Mouse (Mus musculus): ENCODE results near the gene Kdelc1. TPM values are rescaled to one million over a fixed set of nuclear protein-coding genes. Genes with fewer than 3 reads are reported as not detected.

Kdelc1 gene
- polyA plus RNA-seq, 1 experiment from 2014 or later: 9.3 TPM

GRCm38 (mm10) chr1:44148706-44149105, 30.1 kb upstream of the Kdelc1 start:
- WGBS (ENCODE audit: insufficient replicate concordance): 32% methylated on average over 6 of the region's 6 CpGs
- no peaks in the 10 kb centered on the region for H3K27me3 ChIP-seq (ENCODE audit: insufficient read depth, low read length)
- H3K9ac ChIP-seq (replicated peaks): peak overlapping the region; percentile 83
- H3K4me2 ChIP-seq (ENCODE audit: low read depth, low read length): peak overlapping the region; percentile 82
- H3K27ac ChIP-seq (ENCODE audit: low read depth): peak overlapping the region; percentile 92; the same call in 1 of the 2 replicates
- DNase-seq: no peak
- no peaks in the 10 kb centered on the region for H3K9me3 ChIP-seq (ENCODE audit: low read length)
- H3K36me3 ChIP-seq (replicated peaks; ENCODE audit: insufficient read depth, low read length): no peaks in the 10 kb centered on the region
- TF ChIP-seq EP300 (IDR thresholded peaks at IDR 0.05; ENCODE audit: low read depth) (no peak), CTCF (IDR thresholded peaks at IDR 0.05; ENCODE audit: low read depth) (peak; percentile 29)
- H3K4me1 ChIP-seq (ENCODE audit: insufficient read depth): peaks cover 8% of the 10 kb centered on the region
- no peak for ATAC-seq
- H3K4me3 ChIP-seq (ENCODE audit: low read depth, low read length): peak overlapping the region; percentile 88

GRCm38 (mm10) chr1:44147563-44148381, 29.2 kb upstream of the Kdelc1 start, which contains the start of gene Ercc5:
Ercc5 (plus strand) TSS chr1:44147744.
- peak; percentile 97 for ATAC-seq
- TF ChIP-seq CTCF (IDR thresholded peaks at IDR 0.05; ENCODE audit: low read depth): no peak
- no peak for TF ChIP-seq EP300 (IDR thresholded peaks at IDR 0.05; ENCODE audit: low read depth)
- Histone ChIP-seq H3K9me3 (ENCODE audit: low read length) (no peaks in the 10 kb centered on the region), H3K27me3 (ENCODE audit: insufficient read depth, low read length) (no peaks in the 10 kb centered on the region), H3K36me3 (replicated peaks; ENCODE audit: insufficient read depth, low read length) (no peaks in the 10 kb centered on the region), H3K27ac (ENCODE audit: low read depth) (peak within 1 kb of the TSS; percentile 92), H3K4me1 (ENCODE audit: insufficient read depth) (peaks cover 8% of the 10 kb centered on the region), H3K9ac (replicated peaks) (peak within 1 kb of the TSS; percentile 83), H3K4me3 (ENCODE audit: low read depth, low read length) (peak within 1 kb of the TSS; percentile 88), H3K4me2 (ENCODE audit: low read depth, low read length) (peak within 1 kb of the TSS; percentile 82)
- peak; percentile 88 for DNase-seq
- under 1% methylated on average over 66 of the region's 66 CpGs for WGBS (ENCODE audit: insufficient replicate concordance)

- H3K9me3 ChIP-seq (ENCODE audit: low read length): no peaks in the 10 kb centered on the region
- H3K4me3 ChIP-seq (ENCODE audit: low read depth, low read length): no peak overlapping the region
- no peak overlapping the region for H3K9ac ChIP-seq (replicated peaks)
- no peaks in the 10 kb centered on the region; the same call in 1 of the 2 replicates for H3K36me3 ChIP-seq (replicated peaks; ENCODE audit: insufficient read depth, low read length)
- DNase-seq (no peak), ATAC-seq (no peak)
- H3K4me2 ChIP-seq (ENCODE audit: low read depth, low read length): no peak overlapping the region
- TF ChIP-seq EP300 (IDR thresholded peaks at IDR 0.05; ENCODE audit: low read depth) (no peak), CTCF (IDR thresholded peaks at IDR 0.05; ENCODE audit: low read depth) (no peak)
- H3K4me1 ChIP-seq (ENCODE audit: insufficient read depth): no peaks in the 10 kb centered on the region
- H3K27ac ChIP-seq (ENCODE audit: low read depth): no peak overlapping the region
- 82% methylated on average over 5 of the region's 5 CpGs for WGBS (ENCODE audit: insufficient replicate concordance)
- no peaks in the 10 kb centered on the region for H3K27me3 ChIP-seq (ENCODE audit: insufficient read depth, low read length)
Observed at GRCm38 (mm10) chr1:44142747-44143146, 24.1 kb upstream of the Kdelc1 start.

GRCm38 (mm10) chr1:44140232-44140631, 21.6 kb upstream of the Kdelc1 start:
- Histone ChIP-seq H3K27ac (ENCODE audit: low read depth) (no peak overlapping the region), H3K27me3 (ENCODE audit: insufficient read depth, low read length) (no peaks in the 10 kb centered on the region), H3K4me3 (ENCODE audit: low read depth, low read length) (no peak overlapping the region), H3K4me2 (ENCODE audit: low read depth, low read length) (no peak overlapping the region), H3K9ac (replicated peaks) (no peak overlapping the region), H3K36me3 (replicated peaks; ENCODE audit: insufficient read depth, low read length) (peaks cover 6% of the 10 kb centered on the region; the same call in 1 of the 2 replicates), H3K4me1 (ENCODE audit: insufficient read depth) (no peaks in the 10 kb centered on the region), H3K9me3 (ENCODE audit: low read length) (no peaks in the 10 kb centered on the region)
- no peak for TF ChIP-seq EP300 (IDR thresholded peaks at IDR 0.05; ENCODE audit: low read depth)
- TF ChIP-seq CTCF (IDR thresholded peaks at IDR 0.05; ENCODE audit: low read depth): no peak
- DNase-seq (no peak), ATAC-seq (no peak)
- WGBS (ENCODE audit: insufficient replicate concordance): 72% methylated on average over 4 of the region's 4 CpGs

GRCm38 (mm10) chr1:44129929-44130581, 11.4 kb upstream of the Kdelc1 start:
- peak; percentile 62; the same call in 1 of the 2 replicates for ATAC-seq
- Histone ChIP-seq H3K4me2 (ENCODE audit: low read depth, low read length) (no peak overlapping the region), H3K9ac (replicated peaks) (no peak overlapping the region), H3K27ac (ENCODE audit: low read depth) (no peak overlapping the region), H3K4me1 (ENCODE audit: insufficient read depth) (no peaks in the 10 kb centered on the region), H3K9me3 (ENCODE audit: low read length) (no peaks in the 10 kb centered on the region), H3K4me3 (ENCODE audit: low read depth, low read length) (no peak overlapping the region), H3K27me3 (ENCODE audit: insufficient read depth, low read length) (no peaks in the 10 kb centered on the region), H3K36me3 (replicated peaks; ENCODE audit: insufficient read depth, low read length) (peaks cover 6% of the 10 kb centered on the region; the same call in 1 of the 2 replicates)
- DNase-seq: no peak
- 52% methylated on average over 4 of the region's 4 CpGs for whole genome bisulfite sequencing (ENCODE audit: insufficient replicate concordance)
- no peak for TF ChIP-seq CTCF (IDR thresholded peaks at IDR 0.05; ENCODE audit: low read depth)
- TF ChIP-seq EP300 (IDR thresholded peaks at IDR 0.05; ENCODE audit: low read depth): no peak

GRCm38 (mm10) chr1:44125590-44125989, 7.0 kb upstream of the Kdelc1 start:
- Histone ChIP-seq H3K9me3 (ENCODE audit: low read length) (no peaks in the 10 kb centered on the region), H3K36me3 (replicated peaks; ENCODE audit: insufficient read depth, low read length) (peaks cover 6% of the 10 kb centered on the region; the same call in 1 of the 2 replicates), H3K27ac (ENCODE audit: low read depth) (no peak overlapping the region), H3K4me1 (ENCODE audit: insufficient read depth) (peaks cover 4% of the 10 kb centered on the region; the same call in 1 of the 2 replicates), H3K9ac (replicated peaks) (no peak overlapping the region), H3K27me3 (ENCODE audit: insufficient read depth, low read length) (no peaks in the 10 kb centered on the region), H3K4me3 (ENCODE audit: low read depth, low read length) (no peak overlapping the region), H3K4me2 (ENCODE audit: low read depth, low read length) (no peak overlapping the region)
- ATAC-seq: no peak
- TF ChIP-seq CTCF (IDR thresholded peaks at IDR 0.05; ENCODE audit: low read depth) (no peak), EP300 (IDR thresholded peaks at IDR 0.05; ENCODE audit: low read depth) (no peak)
- WGBS (ENCODE audit: insufficient replicate concordance): 81% methylated on average over 4 of the region's 4 CpGs
- no peak for DNase-seq

Data from liver, postnatal 0 days (tissue).